Mouse (Mus musculus) hematopoietic stem cell, adult 5-6 weeks (primary cell): ENCODE measurements around the gene Klrb1. TPM values are rescaled to one million over a fixed set of nuclear protein-coding genes. Genes with fewer than 3 reads are reported as not detected.
"Not testable (repeated sequence)": the region's sequence is repeated elsewhere in the genome, so short reads cannot be mapped to it uniquely, and the experiment has no call there.

Source experiments
- ATAC-seq, 2 experiments: fragments of 125-278 bp in 1 of 2; replicated peaks in 1 of 2; 2 replicates each; pipeline ENCODE4 v1.8.0; 2016 to 2017; ENCODE audit warnings: inconsistent platforms in 2 of 2, mild to moderate bottlenecking in 2 of 2, moderate number of reproducible peaks in 2 of 2, low read depth in 1 of 2, moderate TSS enrichment in 1 of 2; ENCODE audit not compliant: low FRiP score in 2 of 2, poor library complexity in 2 of 2, severe bottlenecking in 2 of 2, insufficient read depth in 1 of 2, low TSS enrichment in 1 of 2
- total RNA-seq: library from RNA; stranded (forward); fragments of 172-1452, 232-1000 nt; gene quantifications from 2 replicates; pipeline ENCODE4 v1.2.3, GENCODE M21; 2017

The Klrb1 gene
- total RNA-seq, result not detected in 2 replicates

DNA sequence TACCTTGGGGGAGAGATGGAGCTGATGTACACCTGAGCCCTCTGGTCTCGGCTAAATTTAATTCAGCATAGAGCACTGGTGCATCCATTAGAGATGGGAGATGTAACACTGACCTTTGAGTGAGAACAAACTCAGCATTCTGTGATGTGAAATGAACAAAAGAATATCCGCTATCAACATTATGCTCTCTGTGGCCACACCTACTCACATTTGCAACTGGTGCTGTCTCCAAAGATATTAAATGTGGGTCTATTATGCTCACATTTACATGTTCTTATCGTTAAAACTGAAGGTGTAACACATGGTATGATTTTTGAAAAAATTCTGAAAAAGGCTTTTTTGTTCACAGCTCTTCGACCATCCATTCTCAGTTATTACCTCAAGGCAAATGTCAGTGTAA is at the start of gene Klrb1:
Klrb1 (minus strand) TSS at position 101 of the 400 bp plus-strand sequence.
- ATAC-seq, result no peak

DNA sequence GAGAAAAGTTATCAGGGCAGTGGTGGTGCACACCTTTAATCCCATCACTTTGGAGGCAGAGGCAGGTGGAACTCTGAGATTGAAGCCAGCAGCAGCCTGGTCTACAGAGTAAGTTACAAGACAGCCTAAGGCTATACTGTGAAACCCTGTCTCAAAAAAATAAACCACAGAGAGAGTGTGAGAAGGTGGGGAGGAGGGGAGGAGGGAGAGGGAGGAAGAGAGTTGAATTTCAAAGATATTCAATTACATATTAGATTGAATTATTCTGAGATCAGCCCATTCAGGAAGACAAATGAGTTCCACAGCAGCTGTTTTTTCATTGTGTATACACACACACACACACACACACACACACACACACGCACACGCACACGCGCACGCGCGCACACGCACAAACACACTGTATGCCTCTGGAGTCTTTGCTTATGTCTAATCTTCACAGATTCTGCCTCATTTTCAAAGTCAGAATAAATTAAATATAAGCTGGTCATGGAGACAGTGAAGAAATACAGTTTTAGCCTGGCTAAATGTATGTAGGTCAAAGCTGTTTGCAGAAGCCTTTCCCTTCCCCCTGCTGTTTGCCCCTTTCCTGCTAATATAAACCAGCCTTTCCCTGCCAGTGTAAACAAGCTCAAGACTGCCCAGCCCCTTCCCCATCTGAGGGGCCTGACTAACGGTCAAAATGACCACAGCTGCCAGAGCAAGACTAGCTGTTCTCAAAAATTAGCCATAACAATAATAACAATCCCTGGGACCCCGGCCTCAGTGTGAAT is 46.8 kb upstream of the Klrb1 start:
- ATAC-seq, result no peak

DNA sequence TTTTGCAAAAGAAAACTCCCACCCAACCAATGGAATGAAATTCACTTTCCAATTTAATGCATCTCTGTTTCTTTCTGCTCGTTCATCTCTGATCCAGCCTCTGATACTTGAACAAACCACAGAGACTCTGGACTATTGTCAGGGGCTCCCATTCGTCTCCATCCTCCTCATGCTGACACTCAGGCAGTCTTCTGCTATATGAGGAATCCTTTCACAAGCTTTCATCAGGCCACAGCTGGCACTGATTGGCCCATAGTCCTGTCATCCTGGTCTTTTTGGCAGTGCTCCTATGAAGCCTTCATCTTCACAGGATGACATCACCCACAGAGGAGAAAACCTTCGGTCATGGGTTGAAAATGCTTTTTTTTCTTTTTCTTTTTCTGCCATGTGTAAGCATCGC is 45.2 kb upstream of the Klrb1 start:
- ATAC-seq, result no peak

DNA sequence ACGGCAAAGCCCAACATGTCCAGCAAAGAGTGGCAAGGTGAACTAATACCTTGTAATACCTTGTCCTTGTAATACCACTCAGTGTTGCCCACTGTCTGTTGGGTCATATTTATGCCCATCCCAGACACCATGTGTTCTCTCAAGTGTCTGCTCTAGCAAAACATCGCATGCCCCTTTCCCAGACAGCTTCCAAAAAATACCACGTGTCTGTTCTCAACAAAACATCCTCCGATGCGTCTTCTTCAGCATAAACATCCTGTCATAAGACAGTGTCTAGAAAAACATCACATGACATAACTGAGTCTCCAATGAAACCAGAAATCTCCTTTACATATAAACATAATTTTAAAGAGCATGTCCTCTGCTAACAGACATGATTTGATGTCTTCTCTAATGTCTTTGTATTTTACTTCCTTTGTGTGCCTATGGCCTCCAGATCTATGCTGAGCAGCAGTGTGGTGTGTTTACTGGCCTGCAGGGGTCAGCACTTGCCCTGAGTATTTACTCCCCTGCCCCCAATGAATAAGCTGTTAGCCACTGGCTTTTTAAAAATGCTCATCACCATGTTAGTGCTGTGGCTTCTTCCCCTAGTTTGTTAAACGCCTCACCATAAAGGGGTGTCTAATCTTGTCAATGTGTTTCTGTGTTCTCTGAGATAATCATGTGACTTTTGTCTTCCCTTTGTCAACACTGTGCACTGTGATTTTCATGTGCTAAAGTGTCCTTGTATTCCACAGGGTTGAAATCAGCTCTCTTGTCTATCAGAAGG is 43.8 kb upstream of the Klrb1 start:
- peak; percentile 75 to 84 for ATAC-seq

DNA sequence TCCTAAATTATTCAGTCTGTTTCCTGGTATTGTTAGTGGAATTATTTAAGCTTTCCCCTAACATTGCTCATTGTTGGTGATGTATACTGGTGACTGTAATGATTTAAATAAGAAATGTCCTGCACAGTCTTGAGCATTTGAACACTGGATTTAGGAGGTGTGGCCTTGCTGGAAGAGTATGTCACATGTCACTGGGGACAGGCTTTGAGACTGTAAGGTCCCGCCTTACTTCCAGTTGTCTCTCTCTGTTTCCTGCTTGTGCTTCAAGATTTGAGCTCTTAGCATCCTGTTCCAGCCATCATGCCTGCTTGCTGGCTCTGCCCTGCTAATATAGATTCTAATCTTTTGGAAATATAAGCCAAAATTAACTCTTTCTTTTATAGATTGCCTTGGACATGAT is 42.4 kb upstream of the Klrb1 start:
- no peak for ATAC-seq

DNA sequence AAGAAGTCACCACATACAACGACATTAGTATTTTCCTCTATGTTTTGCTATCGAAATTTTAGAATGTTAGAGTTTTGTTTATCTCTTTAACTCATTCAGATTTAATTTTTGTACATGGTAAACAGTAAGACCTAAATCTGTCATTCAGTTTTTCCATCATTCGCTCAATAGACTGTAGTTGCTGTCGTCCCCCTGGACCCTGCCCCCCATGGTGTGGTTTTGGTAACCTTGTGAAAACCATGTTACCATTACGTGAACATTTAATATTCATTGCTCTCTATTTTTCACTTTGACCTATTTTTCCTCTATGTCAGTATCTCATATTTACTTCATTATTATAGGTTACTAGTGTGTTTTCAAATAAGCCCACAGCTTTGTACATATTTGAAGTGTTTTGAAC is 41.7 kb upstream of the Klrb1 start:
- ATAC-seq, result no peak

DNA sequence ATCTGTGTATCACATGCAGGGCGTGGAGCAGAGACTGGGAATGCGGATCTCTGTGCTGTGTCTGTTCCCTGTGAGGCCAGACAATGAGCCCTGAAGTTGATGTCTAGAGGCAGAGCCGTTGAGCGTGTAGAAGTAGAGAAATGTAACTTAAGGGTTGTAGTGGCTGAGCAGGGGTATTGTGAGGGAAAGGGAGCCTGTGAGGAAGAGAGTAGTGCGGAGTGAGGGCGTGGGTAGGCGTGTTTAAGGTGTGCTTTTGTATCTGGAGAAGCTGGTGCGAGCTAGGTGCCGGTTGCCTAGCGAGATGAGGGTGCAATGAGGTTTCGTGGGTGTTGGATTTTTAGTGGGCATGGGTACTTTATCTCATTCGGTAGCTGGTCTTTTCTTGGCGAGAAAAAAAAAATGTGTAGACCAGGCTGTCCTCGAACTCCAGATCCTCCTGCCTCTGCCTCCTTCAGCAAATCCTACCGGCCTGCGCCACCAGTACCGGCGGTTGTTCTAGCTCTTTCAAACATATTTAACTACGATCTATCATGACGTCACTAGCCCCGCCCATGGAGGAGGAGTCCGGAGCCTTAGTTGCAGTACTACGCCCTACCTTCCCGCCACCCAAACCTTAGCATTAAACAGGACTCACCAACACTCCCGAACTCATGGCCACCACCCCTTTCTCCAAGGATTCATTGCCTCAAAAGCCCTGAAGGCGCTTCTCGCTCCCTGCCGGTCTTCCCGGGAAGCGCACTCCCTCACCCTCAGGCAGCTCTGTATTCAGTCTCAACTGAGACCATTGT is 41.1 kb upstream of the Klrb1 start:
- ATAC-seq, result peak; percentile 73 to 75

DNA sequence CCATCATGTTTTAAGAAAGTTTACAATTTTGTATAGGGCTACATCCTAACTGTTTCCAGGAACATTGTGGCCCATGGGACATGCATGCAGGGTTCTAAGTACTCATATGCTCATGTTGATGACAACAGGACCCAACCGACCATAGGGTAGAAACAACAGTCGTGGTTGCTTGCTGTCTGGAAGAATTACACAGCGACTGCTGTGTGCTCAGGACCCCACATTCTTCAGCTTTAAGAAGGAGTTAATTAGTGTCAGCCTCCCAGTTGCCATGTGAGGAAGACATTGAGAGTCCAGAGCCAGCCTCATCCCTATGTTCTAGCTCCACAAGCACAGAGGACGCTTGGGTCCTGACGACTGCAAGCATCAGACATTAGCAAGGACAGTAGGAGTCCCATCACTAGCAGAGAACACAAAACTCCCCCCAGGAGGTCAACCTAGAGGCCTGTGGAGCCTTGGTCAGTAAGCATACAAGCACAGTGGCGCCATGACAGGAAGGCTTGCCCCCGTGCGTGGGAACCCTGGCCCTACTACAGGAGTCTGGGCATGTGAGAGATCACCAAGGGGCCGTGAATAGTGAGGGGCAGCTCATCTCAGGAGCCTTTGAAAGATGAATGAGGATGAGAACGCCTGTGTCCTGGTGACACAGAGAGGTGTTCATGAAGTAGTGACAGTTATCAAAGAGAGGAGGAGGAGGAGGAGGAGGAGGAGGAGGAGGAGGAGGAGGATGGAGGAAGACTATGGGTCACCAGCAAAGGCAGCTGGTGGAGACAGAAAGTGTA is 40.2 kb upstream of the Klrb1 start:
- not testable (repeated sequence) for ATAC-seq

DNA sequence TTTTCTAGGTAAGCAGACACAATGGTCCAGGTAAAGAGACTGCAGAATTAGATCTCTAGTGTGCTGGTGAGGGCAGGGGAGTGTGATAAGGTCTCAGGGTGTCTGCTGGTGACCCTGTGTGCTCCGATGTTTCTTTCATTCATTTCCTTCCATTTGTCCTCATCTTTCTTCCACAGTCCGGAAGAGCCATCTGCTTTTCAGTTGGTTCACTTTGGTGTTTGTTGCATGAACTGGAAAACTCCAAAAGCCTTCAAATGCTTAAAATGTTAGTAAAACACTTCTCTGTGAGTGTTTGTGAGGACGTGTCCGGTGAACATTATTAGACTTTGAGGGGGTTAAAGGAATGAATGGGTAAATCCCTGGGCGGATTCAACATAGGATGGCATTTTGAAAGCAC is 38.3 kb upstream of the Klrb1 start:
- ATAC-seq, result no peak

DNA sequence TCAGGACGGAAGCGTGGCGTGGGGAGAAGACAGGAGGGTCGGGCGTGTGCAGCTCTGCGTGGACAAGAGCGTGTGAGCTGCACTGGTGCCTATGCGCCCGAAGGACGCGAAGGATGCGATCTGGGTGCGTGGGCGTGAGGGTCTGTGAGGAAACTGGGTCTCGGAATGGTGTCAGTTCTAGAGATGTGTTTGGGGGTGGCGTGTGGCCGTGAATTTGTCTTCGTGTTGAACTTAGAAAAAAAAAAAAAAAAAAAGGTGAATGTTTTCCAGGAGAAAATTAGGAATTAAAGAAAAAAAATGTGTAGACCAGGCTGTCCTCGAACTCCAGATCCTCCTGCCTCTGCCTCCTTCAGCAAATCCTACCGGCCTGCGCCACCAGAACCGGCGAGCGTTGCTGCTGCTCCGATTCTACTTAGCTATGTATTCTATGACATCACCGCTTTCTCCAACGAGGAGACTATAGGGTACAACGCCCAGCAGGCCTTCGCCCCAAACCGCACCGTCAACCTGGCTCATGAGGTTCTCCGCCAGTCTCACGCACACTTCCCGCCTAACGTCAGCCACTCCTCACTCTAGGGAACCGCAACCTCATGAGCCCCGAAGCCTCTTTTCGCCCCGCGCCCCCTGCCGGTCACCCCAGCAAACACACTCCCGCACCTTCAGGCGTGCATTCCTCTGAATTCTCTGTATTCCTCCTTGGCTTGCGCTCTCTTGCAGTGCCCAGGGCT is 37.7 kb upstream of the Klrb1 start:
- peak; percentile 75 for ATAC-seq

DNA sequence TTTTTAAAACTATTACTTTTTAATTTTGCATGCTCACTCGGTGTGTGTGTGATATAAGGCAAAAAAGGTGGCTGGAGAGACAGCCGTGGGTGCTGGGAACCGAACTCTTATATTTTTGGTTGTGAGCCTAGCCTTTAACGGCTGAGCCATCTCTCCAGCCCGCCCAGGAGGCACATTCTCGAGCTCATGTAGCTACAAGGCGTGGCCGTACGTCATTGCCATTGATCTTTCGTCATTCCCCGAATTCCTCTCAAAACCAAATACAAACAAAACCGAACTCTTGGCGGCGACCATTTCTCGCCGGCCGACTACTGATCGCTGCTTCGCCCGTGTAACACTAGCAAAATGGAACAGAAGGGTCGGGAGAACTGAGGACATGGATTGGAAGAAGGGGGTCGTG is 37.2 kb upstream of the Klrb1 start:
- peak; percentile 1 to 40; a peak in 2 of 4 replicates for ATAC-seq

DNA sequence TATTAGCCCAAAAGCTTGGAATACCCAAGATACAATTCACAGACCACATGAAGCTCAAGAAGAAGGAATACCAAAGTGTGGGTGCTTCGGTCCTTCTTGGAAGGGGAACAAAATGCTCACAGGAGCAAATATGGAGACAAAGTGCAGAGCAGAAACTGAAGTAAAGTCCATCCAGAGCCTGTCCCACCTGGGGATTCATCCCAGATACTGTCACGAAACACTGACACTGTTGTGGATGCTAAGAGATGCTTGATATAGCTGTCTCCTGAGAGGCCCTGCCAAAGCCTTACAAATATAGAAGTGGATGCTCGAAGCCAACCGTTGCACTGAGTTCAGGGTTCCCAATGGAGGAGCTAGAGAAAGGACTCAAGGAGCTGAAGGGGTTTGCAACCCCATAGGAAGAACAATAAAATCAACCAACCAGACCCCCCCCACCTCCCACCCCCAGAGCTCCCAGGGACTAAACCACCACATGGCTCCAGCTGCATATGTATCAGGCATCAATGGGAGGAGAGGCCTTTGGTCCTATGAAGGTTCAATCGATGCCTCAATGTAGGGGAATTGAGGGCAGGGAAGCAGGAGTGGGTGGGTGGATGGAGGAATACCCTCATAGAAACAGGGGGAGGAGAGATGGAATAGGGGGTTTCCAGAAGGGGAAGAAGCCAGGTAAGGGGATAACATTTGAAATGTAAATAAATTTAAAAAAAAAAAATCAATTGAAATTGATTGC is 36.5 kb upstream of the Klrb1 start:
- ATAC-seq, result no peak

DNA sequence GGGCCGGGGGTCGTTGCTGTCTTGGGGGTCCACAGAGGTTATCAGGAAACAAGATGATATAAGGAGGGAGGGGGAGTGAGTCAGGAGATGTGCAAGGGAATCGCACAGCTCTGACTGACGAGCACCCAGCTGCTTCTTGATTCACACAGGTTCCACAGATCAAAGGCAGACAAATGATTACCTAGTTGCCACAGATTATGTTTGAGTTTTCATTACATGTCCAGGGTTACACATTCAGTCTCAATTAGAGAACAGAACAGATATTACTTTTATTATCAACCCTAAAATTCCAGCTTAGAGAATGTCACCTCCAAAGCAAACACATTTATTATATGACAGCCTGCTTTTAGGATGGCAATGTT is 32.5 kb upstream of the Klrb1 start:
- not testable (repeated sequence) for ATAC-seq

DNA sequence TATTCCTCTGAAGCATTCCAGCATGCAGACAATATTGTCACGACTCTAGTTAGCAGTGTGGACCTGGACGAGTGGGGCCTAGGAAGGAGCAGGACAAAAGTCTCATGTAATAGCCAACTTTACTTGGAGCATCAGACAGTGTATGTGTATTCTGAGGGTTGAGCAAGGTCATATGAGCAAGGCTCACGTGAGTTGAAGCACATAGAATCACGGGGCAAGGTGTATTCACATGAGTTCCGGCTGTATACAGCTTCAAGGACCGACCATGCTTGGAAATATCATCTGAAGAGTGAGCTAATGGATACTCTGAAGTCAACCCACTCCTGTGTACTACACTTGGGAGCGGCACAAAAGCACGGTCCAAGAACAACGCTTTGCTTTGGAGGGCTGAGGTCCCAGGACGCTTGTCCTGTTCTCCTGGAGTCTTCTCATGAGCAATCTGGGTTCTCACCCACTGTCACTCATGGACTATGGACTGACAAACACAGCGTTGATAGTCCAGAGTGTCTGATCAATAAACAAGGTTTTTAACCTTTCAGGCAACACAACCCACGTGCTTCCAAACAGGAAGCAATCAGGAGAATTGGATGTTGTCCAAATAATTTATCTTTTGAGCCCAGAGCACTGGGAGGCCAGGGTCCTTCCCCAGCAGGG is 32.0 kb upstream of the Klrb1 start:
- not testable (repeated sequence) for ATAC-seq

DNA sequence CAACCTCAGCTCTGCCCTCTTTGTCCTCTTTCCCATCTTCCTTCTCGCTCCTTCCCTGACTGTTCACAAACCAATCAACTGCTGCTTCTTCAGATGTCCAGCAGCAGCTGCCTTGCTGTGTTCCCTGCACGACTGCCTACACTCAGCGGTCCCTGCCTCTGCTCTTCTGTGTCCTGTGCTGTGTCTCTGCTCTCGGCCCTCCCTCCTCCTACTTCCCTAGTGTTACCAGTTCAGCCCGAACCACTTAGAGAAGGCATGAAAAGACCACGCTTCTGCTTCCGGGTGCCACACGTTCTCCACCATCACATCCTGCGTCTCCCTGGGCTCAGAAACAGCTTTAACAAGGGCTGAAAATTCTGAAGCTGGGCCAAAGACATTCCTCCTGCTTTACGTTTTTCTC is 31.4 kb upstream of the Klrb1 start:
- ATAC-seq, result peak; percentile 85 to 89
